Mouse (Mus musculus): ENCODE data around the gene Spats2l. TPM values are rescaled to one million over a fixed set of nuclear protein-coding genes. Genes with fewer than 3 reads are reported as not detected.

The Spats2l gene
- total and polyA plus RNA-seq, 3 experiments: not detected

DNA sequence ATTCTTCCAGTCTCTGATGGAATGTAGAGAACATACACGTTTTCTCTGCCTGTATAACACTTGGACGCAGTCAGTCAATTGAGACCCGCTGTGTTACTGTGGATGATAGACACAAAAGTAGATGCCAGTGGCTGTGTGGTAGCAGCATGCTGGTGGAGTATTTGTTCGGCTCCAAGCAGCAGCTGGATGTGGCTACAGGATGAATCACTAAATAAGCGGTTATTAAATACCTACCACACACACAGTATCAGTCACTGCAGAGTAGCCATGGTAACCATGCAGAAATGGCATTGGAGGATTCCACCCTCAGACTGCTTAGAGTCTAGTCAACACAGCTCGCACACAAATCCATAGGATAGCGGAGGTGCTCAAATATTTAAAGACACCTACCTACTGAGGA lies 100.0 kb downstream of the Spats2l start:
- H3K27ac ChIP-seq (ENCODE audit: control insufficient read depth, low read depth, low read length): no peak overlapping the region
- H3K27me3 ChIP-seq (ENCODE audit: control insufficient read depth in 1 of 2, insufficient read depth in 2 of 2, low read length in 2 of 2): no peaks in the 10 kb centered on the region
- H3K9me3 ChIP-seq (replicated peaks; ENCODE audit: insufficient read depth, low read length): no peaks in the 10 kb centered on the region
- H3K9ac ChIP-seq (ENCODE audit: control insufficient read depth, low read depth, low read length, poor library complexity, severe bottlenecking): no peak overlapping the region
- H3K36me3 ChIP-seq (ENCODE audit: control insufficient read depth in 1 of 2, insufficient read depth in 2 of 2, low read length in 2 of 2): no peaks in the 10 kb centered on the region
- DNase-seq (ENCODE audit: low read depth, low spot score): no peak
- H3K79me2 ChIP-seq (ENCODE audit: control insufficient read depth, insufficient read depth, low read length, poor library complexity): no peaks in the 10 kb centered on the region
- no peak for TF ChIP-seq POLR2A (IDR thresholded peaks at IDR 0.05; ENCODE audit: control insufficient read depth in 1 of 2, insufficient read depth in 1 of 2, low read depth in 1 of 2, low read length in 2 of 2, poor library complexity in 1 of 2)
- no peak for TF ChIP-seq CTCF (IDR thresholded peaks at IDR 0.05 in 2 of 3, conservative IDR thresholded peaks at IDR 0.05 in 1 of 3; ENCODE audit: control insufficient read depth in 1 of 3, insufficient read depth in 1 of 3, low read depth in 2 of 3, low read length in 3 of 3, poor library complexity in 1 of 3, severe bottlenecking in 1 of 3)
- no peak for TF ChIP-seq CHD1 (IDR thresholded peaks at IDR 0.05; ENCODE audit: low read depth, low read length)
- TF ChIP-seq ZMIZ1 (IDR thresholded peaks at IDR 0.05; ENCODE audit: low read depth, low read length): no peak
- TF ChIP-seq ZNF384 (IDR thresholded peaks at IDR 0.05; ENCODE audit: low read depth, low read length): no peak
- no peak for TF ChIP-seq HCFC1 (IDR thresholded peaks at IDR 0.05; ENCODE audit: low read depth, low read length)
- no peak for TF ChIP-seq USF1 (IDR thresholded peaks at IDR 0.05; ENCODE audit: low read depth, low read length)
- TF ChIP-seq E2F4 (IDR thresholded peaks at IDR 0.05; ENCODE audit: borderline replicate concordance, low read depth, low read length): no peak
- no peak for TF ChIP-seq USF2 (IDR thresholded peaks at IDR 0.05; ENCODE audit: borderline replicate concordance in 1 of 2, insufficient read depth in 1 of 2, low read depth in 1 of 2, low read length in 2 of 2)
- H3K4me3 ChIP-seq (ENCODE audit: control insufficient read depth in 1 of 2, insufficient read depth in 1 of 2, low read depth in 2 of 2, low read length in 2 of 2): no peak overlapping the region
- H3K4me1 ChIP-seq (ENCODE audit: control insufficient read depth in 1 of 2, insufficient read depth in 2 of 2, low read length in 2 of 2): no peaks in the 10 kb centered on the region

- DNase-seq (ENCODE audit: low read depth, low spot score): no peak
- Histone ChIP-seq H3K9ac (ENCODE audit: control insufficient read depth, low read depth, low read length, poor library complexity, severe bottlenecking) (no peak overlapping the region), H3K36me3 (ENCODE audit: control insufficient read depth in 1 of 2, insufficient read depth in 2 of 2, low read length in 2 of 2) (no peaks in the 10 kb centered on the region), H3K4me1 (ENCODE audit: control insufficient read depth in 1 of 2, insufficient read depth in 2 of 2, low read length in 2 of 2) (no peaks in the 10 kb centered on the region), H3K27ac (ENCODE audit: control insufficient read depth, low read depth, low read length) (no peak overlapping the region), H3K9me3 (replicated peaks; ENCODE audit: insufficient read depth, low read length) (no peaks in the 10 kb centered on the region), H3K4me3 (ENCODE audit: control insufficient read depth in 1 of 2, insufficient read depth in 1 of 2, low read depth in 2 of 2, low read length in 2 of 2) (no peak overlapping the region), H3K79me2 (ENCODE audit: control insufficient read depth, insufficient read depth, low read length, poor library complexity) (no peaks in the 10 kb centered on the region), H3K27me3 (ENCODE audit: control insufficient read depth in 1 of 2, insufficient read depth in 2 of 2, low read length in 2 of 2) (no peaks in the 10 kb centered on the region)
- TF ChIP-seq POLR2AphosphoS5 (IDR thresholded peaks at IDR 0.05; ENCODE audit: borderline replicate concordance, low read depth, low read length) (no peak), USF1 (IDR thresholded peaks at IDR 0.05; ENCODE audit: low read depth, low read length) (no peak), HCFC1 (IDR thresholded peaks at IDR 0.05; ENCODE audit: low read depth, low read length) (no peak), EP300 (IDR thresholded peaks at IDR 0.05; ENCODE audit: low read depth in 1 of 2, low read length in 2 of 2) (no peak), ETS1 (IDR thresholded peaks at IDR 0.05; ENCODE audit: low read depth, low read length) (no peak), RCOR1 (IDR thresholded peaks at IDR 0.05; ENCODE audit: low read depth, low read length) (no peak)
Measured at GRCm38 (mm10) chr1:57875109-57875508, 101.1 kb downstream of the Spats2l start.

- Histone ChIP-seq H3K9ac (ENCODE audit: control insufficient read depth, low read depth, low read length, poor library complexity, severe bottlenecking) (no peak overlapping the region), H3K27ac (ENCODE audit: control insufficient read depth, low read depth, low read length) (no peak overlapping the region), H3K79me2 (ENCODE audit: control insufficient read depth, insufficient read depth, low read length, poor library complexity) (no peaks in the 10 kb centered on the region), H3K27me3 (ENCODE audit: control insufficient read depth in 1 of 2, insufficient read depth in 2 of 2, low read length in 2 of 2) (no peaks in the 10 kb centered on the region), H3K4me3 (ENCODE audit: control insufficient read depth in 1 of 2, insufficient read depth in 1 of 2, low read depth in 2 of 2, low read length in 2 of 2) (no peak overlapping the region), H3K36me3 (ENCODE audit: control insufficient read depth in 1 of 2, insufficient read depth in 2 of 2, low read length in 2 of 2) (no peaks in the 10 kb centered on the region), H3K9me3 (replicated peaks; ENCODE audit: insufficient read depth, low read length) (no peaks in the 10 kb centered on the region), H3K4me1 (ENCODE audit: control insufficient read depth in 1 of 2, insufficient read depth in 2 of 2, low read length in 2 of 2) (no peaks in the 10 kb centered on the region)
- DNase-seq (ENCODE audit: low read depth, low spot score): no peak
- TF ChIP-seq E2F4 (IDR thresholded peaks at IDR 0.05; ENCODE audit: borderline replicate concordance, low read depth, low read length) (no peak), RAD21 (IDR thresholded peaks at IDR 0.05; ENCODE audit: low read depth, low read length) (no peak), MYB (IDR thresholded peaks at IDR 0.05; ENCODE audit: low read depth, low read length) (no peak), MXI1 (IDR thresholded peaks at IDR 0.05; ENCODE audit: low read depth, low read length) (no peak), ZMIZ1 (IDR thresholded peaks at IDR 0.05; ENCODE audit: low read depth, low read length) (no peak), RCOR1 (IDR thresholded peaks at IDR 0.05; ENCODE audit: low read depth, low read length) (no peak), NELFE (IDR thresholded peaks at IDR 0.05; ENCODE audit: low read depth, low read length) (no peak), ZKSCAN1 (IDR thresholded peaks at IDR 0.05; ENCODE audit: low read depth, low read length) (no peak)
Measured at GRCm38 (mm10) chr1:57875512-57875911, 101.5 kb downstream of the Spats2l start.

All from MEL (cell line).